Mouse (Mus musculus): ENCODE data around the gene Grk2. TPM values are rescaled to one million over a fixed set of nuclear protein-coding genes. Genes with fewer than 3 reads are reported as not detected.

The Grk2 gene
- polyA plus RNA-seq, 1 experiment from 2014 or later, result 12.8 TPM

- no peak within 1 kb of the TSS for H3K27ac ChIP-seq (replicated peaks in 1 of 2; ENCODE audit: control insufficient read depth in 1 of 2, insufficient read depth in 1 of 2, low read depth in 2 of 2, low read length in 2 of 2)
- peak within 1 kb of the TSS; percentile 50 to 52 for H3K4me3 ChIP-seq (ENCODE audit: control insufficient read depth in 1 of 2, insufficient read depth in 1 of 2, low read depth in 1 of 2, low read length in 2 of 2)
- H3K36me3 ChIP-seq (ENCODE audit: control insufficient read depth, insufficient read depth, low read length), result no peaks in the 10 kb centered on the region
- peaks cover 3 to 6% of the 10 kb centered on the region in 2 experiments; a peak in 2 of 4 replicates for H3K4me1 ChIP-seq (ENCODE audit: control insufficient read depth in 2 of 2, insufficient read depth in 2 of 2, low read length in 2 of 2)
- no peaks in the 10 kb centered on the region for H3K9me3 ChIP-seq (ENCODE audit: control insufficient read depth, low read length)
- WGBS, result 7% methylated on average over 46 of the region's 46 CpGs
- peak within 1 kb of the TSS; percentile 74 for H3K4me2 ChIP-seq (ENCODE audit: low read length)
- peak within 1 kb of the TSS; percentile 68 for H3K9ac ChIP-seq (ENCODE audit: low read length)
- H3K27me3 ChIP-seq (ENCODE audit: control insufficient read depth, insufficient read depth, low read length), result peaks cover 21% of the 10 kb centered on the region
- ATAC-seq (ENCODE audit: insufficient number of reproducible peaks, insufficient read depth, low FRiP score, low read depth), result peak; percentile 70
These were observed 37.3 kb downstream of the Grk2 start, which contains the start of gene Ssh3 for GRCm38 (mm10) chr19:4268566-4269361. Ssh3 (minus strand) TSS chr19:4269180.

- H3K4me1 ChIP-seq (ENCODE audit: control insufficient read depth in 2 of 2, insufficient read depth in 2 of 2, low read length in 2 of 2), result peaks cover 3 to 6% of the 10 kb centered on the region in 2 experiments; a peak in 2 of 4 replicates
- no peak overlapping the region for H3K9ac ChIP-seq (ENCODE audit: low read length)
- no peak overlapping the region for H3K4me2 ChIP-seq (ENCODE audit: low read length)
- H3K4me3 ChIP-seq (ENCODE audit: control insufficient read depth in 1 of 2, insufficient read depth in 1 of 2, low read depth in 1 of 2, low read length in 2 of 2), result no peak overlapping the region
- H3K27me3 ChIP-seq (ENCODE audit: control insufficient read depth, insufficient read depth, low read length), result peaks cover 21% of the 10 kb centered on the region
- H3K9me3 ChIP-seq (ENCODE audit: control insufficient read depth, low read length), result no peaks in the 10 kb centered on the region
- no peak for ATAC-seq (ENCODE audit: insufficient number of reproducible peaks, insufficient read depth, low FRiP score, low read depth)
- no peaks in the 10 kb centered on the region for H3K36me3 ChIP-seq (ENCODE audit: control insufficient read depth, insufficient read depth, low read length)
- WGBS, result 54% methylated on average over 4 of the region's 4 CpGs
- no peak overlapping the region for H3K27ac ChIP-seq (replicated peaks in 1 of 2; ENCODE audit: control insufficient read depth in 1 of 2, insufficient read depth in 1 of 2, low read depth in 2 of 2, low read length in 2 of 2)
These were observed 40.1 kb downstream of the Grk2 start for GRCm38 (mm10) chr19:4265956-4266355.

- Histone ChIP-seq H3K27ac (replicated peaks in 1 of 2; ENCODE audit: control insufficient read depth in 1 of 2, insufficient read depth in 1 of 2, low read depth in 2 of 2, low read length in 2 of 2) (no peak overlapping the region), H3K4me3 (ENCODE audit: control insufficient read depth in 1 of 2, insufficient read depth in 1 of 2, low read depth in 1 of 2, low read length in 2 of 2) (no peak overlapping the region), H3K4me1 (ENCODE audit: control insufficient read depth in 2 of 2, insufficient read depth in 2 of 2, low read length in 2 of 2) (peaks cover 3% of the 10 kb centered on the region in 2 experiments; a peak in 2 of 4 replicates), H3K27me3 (ENCODE audit: control insufficient read depth, insufficient read depth, low read length) (peaks cover 12% of the 10 kb centered on the region), H3K9ac (ENCODE audit: low read length) (no peak overlapping the region), H3K9me3 (ENCODE audit: control insufficient read depth, low read length) (no peaks in the 10 kb centered on the region), H3K36me3 (ENCODE audit: control insufficient read depth, insufficient read depth, low read length) (no peaks in the 10 kb centered on the region), H3K4me2 (ENCODE audit: low read length) (no peak overlapping the region)
- 91% methylated on average over 6 of the region's 6 CpGs for WGBS
- no peak for ATAC-seq (ENCODE audit: insufficient number of reproducible peaks, insufficient read depth, low FRiP score, low read depth)
These were observed 41.7 kb downstream of the Grk2 start for GRCm38 (mm10) chr19:4264171-4264780.

GRCm38 (mm10) chr19:4263702-4264101, 42.3 kb downstream of the Grk2 start:
- Histone ChIP-seq H3K4me3 (ENCODE audit: control insufficient read depth in 1 of 2, insufficient read depth in 1 of 2, low read depth in 1 of 2, low read length in 2 of 2) (no peak overlapping the region), H3K4me2 (ENCODE audit: low read length) (no peak overlapping the region), H3K9ac (ENCODE audit: low read length) (no peak overlapping the region), H3K36me3 (ENCODE audit: control insufficient read depth, insufficient read depth, low read length) (no peaks in the 10 kb centered on the region), H3K27me3 (ENCODE audit: control insufficient read depth, insufficient read depth, low read length) (peaks cover 9% of the 10 kb centered on the region), H3K27ac (replicated peaks in 1 of 2; ENCODE audit: control insufficient read depth in 1 of 2, insufficient read depth in 1 of 2, low read depth in 2 of 2, low read length in 2 of 2) (no peak overlapping the region), H3K4me1 (ENCODE audit: control insufficient read depth in 2 of 2, insufficient read depth in 2 of 2, low read length in 2 of 2) (no peaks in the 10 kb centered on the region; a peak in 1 of 4 replicates), H3K9me3 (ENCODE audit: control insufficient read depth, low read length) (no peaks in the 10 kb centered on the region)
- WGBS, result 70% methylated on average over 14 of the region's 14 CpGs
- no peak for ATAC-seq (ENCODE audit: insufficient number of reproducible peaks, insufficient read depth, low FRiP score, low read depth)

- no peak overlapping the region for H3K9ac ChIP-seq (ENCODE audit: low read length)
These were observed 43.3 kb downstream of the Grk2 start for GRCm38 (mm10) chr19:4262756-4263155.

GRCm38 (mm10) chr19:4261038-4261698, 44.9 kb downstream of the Grk2 start:
- Histone ChIP-seq H3K36me3 (ENCODE audit: control insufficient read depth, insufficient read depth, low read length) (no peaks in the 10 kb centered on the region), H3K4me3 (ENCODE audit: control insufficient read depth in 1 of 2, insufficient read depth in 1 of 2, low read depth in 1 of 2, low read length in 2 of 2) (no peak overlapping the region), H3K4me2 (ENCODE audit: low read length) (no peak overlapping the region), H3K9me3 (ENCODE audit: control insufficient read depth, low read length) (no peaks in the 10 kb centered on the region), H3K4me1 (ENCODE audit: control insufficient read depth in 2 of 2, insufficient read depth in 2 of 2, low read length in 2 of 2) (peaks cover 0 to 5% of the 10 kb centered on the region in 2 experiments; a peak in 1 of 4 replicates), H3K27ac (replicated peaks in 1 of 2; ENCODE audit: control insufficient read depth in 1 of 2, insufficient read depth in 1 of 2, low read depth in 2 of 2, low read length in 2 of 2) (no peak overlapping the region), H3K9ac (ENCODE audit: low read length) (no peak overlapping the region), H3K27me3 (ENCODE audit: control insufficient read depth, insufficient read depth, low read length) (no peaks in the 10 kb centered on the region)
- no peak for ATAC-seq (ENCODE audit: insufficient number of reproducible peaks, insufficient read depth, low FRiP score, low read depth)
- WGBS, result 61% methylated on average over 8 of the region's 8 CpGs

More at GRCm38 (mm10) chr19:4262756-4263155, 43.3 kb downstream of the Grk2 start:
- Histone ChIP-seq H3K9me3 (ENCODE audit: control insufficient read depth, low read length) (no peaks in the 10 kb centered on the region), H3K27me3 (ENCODE audit: control insufficient read depth, insufficient read depth, low read length) (peaks cover 5% of the 10 kb centered on the region), H3K4me2 (ENCODE audit: low read length) (no peak overlapping the region), H3K4me1 (ENCODE audit: control insufficient read depth in 2 of 2, insufficient read depth in 2 of 2, low read length in 2 of 2) (peaks cover 0 to 4% of the 10 kb centered on the region in 2 experiments; a peak in 1 of 4 replicates), H3K27ac (replicated peaks in 1 of 2; ENCODE audit: control insufficient read depth in 1 of 2, insufficient read depth in 1 of 2, low read depth in 2 of 2, low read length in 2 of 2) (no peak overlapping the region), H3K36me3 (ENCODE audit: control insufficient read depth, insufficient read depth, low read length) (no peaks in the 10 kb centered on the region), H3K4me3 (ENCODE audit: control insufficient read depth in 1 of 2, insufficient read depth in 1 of 2, low read depth in 1 of 2, low read length in 2 of 2) (no peak overlapping the region)
- WGBS, result 68% methylated on average over 6 of the region's 6 CpGs
- ATAC-seq (ENCODE audit: insufficient number of reproducible peaks, insufficient read depth, low FRiP score, low read depth), result no peak

- Histone ChIP-seq H3K27ac (replicated peaks in 1 of 2; ENCODE audit: control insufficient read depth in 1 of 2, insufficient read depth in 1 of 2, low read depth in 2 of 2, low read length in 2 of 2) (0 out of 4 replicates have a peak overlapping the region, but pooled peaks of 1 of the 2 experiments have one; percentile 26), H3K27me3 (ENCODE audit: control insufficient read depth, insufficient read depth, low read length) (no peaks in the 10 kb centered on the region), H3K4me2 (ENCODE audit: low read length) (peak overlapping the region; percentile 75), H3K9ac (ENCODE audit: low read length) (peak overlapping the region; percentile 73), H3K4me3 (ENCODE audit: control insufficient read depth in 1 of 2, insufficient read depth in 1 of 2, low read depth in 1 of 2, low read length in 2 of 2) (peak overlapping the region; percentile 43 to 73), H3K36me3 (ENCODE audit: control insufficient read depth, insufficient read depth, low read length) (no peaks in the 10 kb centered on the region), H3K9me3 (ENCODE audit: control insufficient read depth, low read length) (no peaks in the 10 kb centered on the region), H3K4me1 (ENCODE audit: control insufficient read depth in 2 of 2, insufficient read depth in 2 of 2, low read length in 2 of 2) (peaks cover 0 to 5% of the 10 kb centered on the region in 2 experiments; a peak in 2 of 4 replicates)
- 20% methylated on average over 12 of the region's 12 CpGs for WGBS
- no peak for ATAC-seq (ENCODE audit: insufficient number of reproducible peaks, insufficient read depth, low FRiP score, low read depth)
These were observed 48.1 kb downstream of the Grk2 start for GRCm38 (mm10) chr19:4257897-4258252.
